Mouse (Mus musculus): Measurements from ENCODE around the gene Duxbl3. TPM values are rescaled to one million over a fixed set of nuclear protein-coding genes. Genes with fewer than 3 reads are reported as not detected.

The Duxbl3 gene
- total and polyA plus RNA-seq, 3 experiments = not detected

- dilution Hi-C loops (cut with MboI; ENCODE audit: extremely low pct_ligation_motif_present, extremely low pct_unique_long_range_greater_than_20kb, low sequenced_read_pairs) (no loop called here), in situ Hi-C loops (cut with MboI; ENCODE audit: low pct_ligation_motif_present, low pct_unique_long_range_greater_than_20kb, low sequenced_read_pairs) (no loop called here)
- no peak overlapping the region for H3K4me3 ChIP-seq (replicated peaks in 1 of 3; ENCODE audit: low read depth in 2 of 3, low read length in 2 of 3, poor library complexity in 1 of 3)
- H3K9ac ChIP-seq (ENCODE audit: insufficient read depth, low read depth) = no peak overlapping the region
- no peak overlapping the region for H3K4me2 ChIP-seq (ENCODE audit: insufficient read depth, low read depth, poor library complexity, severe bottlenecking)
- DNase-seq (ENCODE audit: extremely low read depth) = no peak
- no peaks in the 10 kb centered on the region for H3K79me2 ChIP-seq (replicated peaks; ENCODE audit: control insufficient read depth, extremely low read depth, insufficient read depth, poor library complexity, severe bottlenecking)
- H3K36me3 ChIP-seq (replicated peaks in 1 of 2; ENCODE audit: control insufficient read depth in 1 of 2, insufficient read depth in 1 of 2, low read length in 1 of 2) = no peaks in the 10 kb centered on the region
- H3K9me3 ChIP-seq (replicated peaks; ENCODE audit: low read length) = no peaks in the 10 kb centered on the region
- peak; percentile 54; the same call in 1 of the 2 replicates for TF ChIP-seq MAFK (IDR thresholded peaks at IDR 0.05; ENCODE audit: insufficient replicate concordance, low read length)
- no peak for TF ChIP-seq HCFC1 (IDR thresholded peaks at IDR 0.05; ENCODE audit: low read depth, low read length)
- H3K27me3 ChIP-seq (replicated peaks) = no peaks in the 10 kb centered on the region
- H3K4me1 ChIP-seq (ENCODE audit: control insufficient read depth in 1 of 2, insufficient read depth in 2 of 2) = no peaks in the 10 kb centered on the region
- H3K27ac ChIP-seq (ENCODE audit: insufficient read depth, low read depth) = no peak overlapping the region
Observed at GRCm38 (mm10) chr14:26293859-26294258, 36.1 kb downstream of the Duxbl3 start.

GRCm38 (mm10) chr14:26297055-26297454 is 39.3 kb downstream of the Duxbl3 start:
- Histone ChIP-seq H3K36me3 (replicated peaks in 1 of 2; ENCODE audit: control insufficient read depth in 1 of 2, insufficient read depth in 1 of 2, low read length in 1 of 2) (no peaks in the 10 kb centered on the region), H3K9ac (ENCODE audit: insufficient read depth, low read depth) (no peak overlapping the region), H3K4me1 (ENCODE audit: control insufficient read depth in 1 of 2, insufficient read depth in 2 of 2) (no peaks in the 10 kb centered on the region), H3K9me3 (replicated peaks; ENCODE audit: low read length) (no peaks in the 10 kb centered on the region), H3K27me3 (replicated peaks) (peaks cover 10% of the 10 kb centered on the region), H3K79me2 (replicated peaks; ENCODE audit: control insufficient read depth, extremely low read depth, insufficient read depth, poor library complexity, severe bottlenecking) (no peaks in the 10 kb centered on the region), H3K27ac (ENCODE audit: insufficient read depth, low read depth) (no peak overlapping the region), H3K4me3 (replicated peaks in 1 of 3; ENCODE audit: low read depth in 2 of 3, low read length in 2 of 3, poor library complexity in 1 of 3) (no peak overlapping the region), H3K4me2 (ENCODE audit: insufficient read depth, low read depth, poor library complexity, severe bottlenecking) (no peak overlapping the region)
- TF ChIP-seq JUN (IDR thresholded peaks at IDR 0.05; ENCODE audit: insufficient read depth, low read depth, low read length) (no peak), TCF12 (IDR thresholded peaks at IDR 0.05; ENCODE audit: low read depth, low read length) (no peak), USF2 (conservative IDR thresholded peaks at IDR 0.05; ENCODE audit: low read depth, low read length) (no peak), CTCF (conservative IDR thresholded peaks at IDR 0.05 in 1 of 2, IDR thresholded peaks at IDR 0.05 in 1 of 2; ENCODE audit: low read depth in 2 of 2, low read length in 2 of 2) (no peak), ZMIZ1 (IDR thresholded peaks at IDR 0.05; ENCODE audit: low read depth, low read length) (no peak), NRF1 (IDR thresholded peaks at IDR 0.05; ENCODE audit: low read depth, low read length) (no peak), RCOR1 (conservative IDR thresholded peaks at IDR 0.05; ENCODE audit: low read depth, low read length) (no peak), IRF4 (IDR thresholded peaks at IDR 0.05; ENCODE audit: low read depth, low read length) (no peak)
- in situ Hi-C loops (cut with MboI; ENCODE audit: low pct_ligation_motif_present, low pct_unique_long_range_greater_than_20kb, low sequenced_read_pairs) (no loop called here), dilution Hi-C loops (cut with MboI; ENCODE audit: extremely low pct_ligation_motif_present, extremely low pct_unique_long_range_greater_than_20kb, low sequenced_read_pairs) (no loop called here)
- no peak for DNase-seq (ENCODE audit: extremely low read depth)

DNA sequence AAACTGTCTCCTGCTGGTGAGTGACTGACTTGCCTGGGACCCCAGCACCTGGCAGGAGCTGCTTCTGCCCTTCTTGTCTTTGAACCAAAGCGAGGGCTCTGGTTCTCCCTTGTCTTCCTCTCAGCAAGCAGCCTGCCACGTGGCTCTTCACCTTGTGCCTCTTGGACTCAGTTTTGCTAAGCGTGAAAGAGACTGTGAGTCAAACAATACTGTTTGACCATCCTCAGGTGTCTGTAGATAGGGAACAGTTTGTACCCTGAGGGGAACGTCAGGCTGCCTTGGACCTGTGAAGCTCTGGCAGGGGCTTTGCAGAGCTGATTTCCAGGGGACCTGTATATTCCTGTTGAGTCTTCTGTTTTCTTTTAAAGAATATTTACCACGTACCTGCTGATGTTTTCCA is 39.7 kb downstream of the Duxbl3 start:
- Histone ChIP-seq H3K4me3 (replicated peaks in 1 of 3; ENCODE audit: low read depth in 2 of 3, low read length in 2 of 3, poor library complexity in 1 of 3) (no peak overlapping the region), H3K36me3 (replicated peaks in 1 of 2; ENCODE audit: control insufficient read depth in 1 of 2, insufficient read depth in 1 of 2, low read length in 1 of 2) (no peaks in the 10 kb centered on the region), H3K79me2 (replicated peaks; ENCODE audit: control insufficient read depth, extremely low read depth, insufficient read depth, poor library complexity, severe bottlenecking) (no peaks in the 10 kb centered on the region), H3K27ac (ENCODE audit: insufficient read depth, low read depth) (no peak overlapping the region), H3K9me3 (replicated peaks; ENCODE audit: low read length) (no peaks in the 10 kb centered on the region), H3K9ac (ENCODE audit: insufficient read depth, low read depth) (no peak overlapping the region), H3K27me3 (replicated peaks) (peaks cover 10% of the 10 kb centered on the region), H3K4me1 (ENCODE audit: control insufficient read depth in 1 of 2, insufficient read depth in 2 of 2) (no peaks in the 10 kb centered on the region), H3K4me2 (ENCODE audit: insufficient read depth, low read depth, poor library complexity, severe bottlenecking) (no peak overlapping the region)
- in situ Hi-C loops (cut with MboI; ENCODE audit: low pct_ligation_motif_present, low pct_unique_long_range_greater_than_20kb, low sequenced_read_pairs) = no loop called here
- no peak for DNase-seq (ENCODE audit: extremely low read depth)
- TF ChIP-seq CTCF (conservative IDR thresholded peaks at IDR 0.05 in 1 of 2, IDR thresholded peaks at IDR 0.05 in 1 of 2; ENCODE audit: low read depth in 2 of 2, low read length in 2 of 2) (no peak), CHD2 (IDR thresholded peaks at IDR 0.05; ENCODE audit: low read length) (no peak)
- dilution Hi-C loops (cut with MboI; ENCODE audit: extremely low pct_ligation_motif_present, extremely low pct_unique_long_range_greater_than_20kb, low sequenced_read_pairs) = no loop called here
